Mouse (Mus musculus) kidney, adult 2 months (tissue): ENCODE measurements at regions not wholly inside any gene's neighbourhood (a gene's known extent, or its start where the extent isn't known, plus 50 kb on each side); places are given as distances from the start of the nearest gene placed in this dataset.

Experiments
- CTCF ChIP-seq: fragments of 200-500 bp; conservative IDR thresholded peaks from 2 replicates; pipeline ENCODE4 v1.5.1; 2011; ENCODE audit warnings: low read depth, mild to moderate bottlenecking, control low read depth, low read length, moderate library complexity, mixed read lengths; ENCODE audit not compliant: insufficient read depth, insufficient read length
- POLR2A ChIP-seq: fragments of 200-500 bp; IDR thresholded peaks from one replicate; pipeline ENCODE4 v1.6.1; 2011; ENCODE audit warnings: low read depth, low read length, control low read depth

DNA sequence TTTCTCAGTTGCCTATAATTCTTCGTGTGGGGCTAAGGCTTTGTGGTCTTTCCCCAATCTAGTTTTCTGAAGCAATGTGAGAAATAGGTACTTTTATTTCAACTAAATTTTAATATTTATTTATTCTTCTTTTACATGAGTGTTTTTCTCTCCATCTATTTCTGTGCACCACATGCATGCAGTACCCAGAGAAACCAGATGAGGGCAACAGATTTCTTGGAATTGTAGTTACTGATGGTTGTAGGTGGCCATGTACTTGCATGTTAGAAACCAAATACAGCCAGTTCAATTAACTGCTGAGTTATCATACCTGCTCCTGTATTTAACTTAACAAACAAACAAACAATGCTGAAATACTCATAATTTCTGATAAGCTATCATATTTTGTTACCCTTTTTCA, 404.8 kb upstream of the Dpp10 start:
- no peak for TF ChIP-seq CTCF
- no peak for TF ChIP-seq POLR2A
